Mouse (Mus musculus) bone marrow, adult 2 months (tissue): ENCODE data around the gene Vmn1r81.

Source experiments
- CTCF ChIP-seq: fragments of 200-500 bp; IDR thresholded peaks from 2 replicates; pipeline ENCODE4 v1.5.1; 2011; ENCODE audit warnings: low read length, control low read depth; ENCODE audit not compliant: control insufficient read depth, insufficient read depth
- POLR2A ChIP-seq: fragments of 200-500 bp; IDR thresholded peaks from 2 replicates; pipeline ENCODE4 v1.6.1; 2011; ENCODE audit warnings: low read depth, mild to moderate bottlenecking, control low read depth, low read length, borderline replicate concordance; ENCODE audit not compliant: control insufficient read depth

GRCm38 (mm10) chr7:12268169-12268568, at the start of gene Vmn1r81:
- TF ChIP-seq CTCF (no peak), POLR2A (no peak)
